Mouse (Mus musculus): ENCODE measurements around the gene Nsg1.
A peak's percentile ranks its signal among the peaks of the same experiment; 100 is the strongest.

The Nsg1 gene

DNA sequence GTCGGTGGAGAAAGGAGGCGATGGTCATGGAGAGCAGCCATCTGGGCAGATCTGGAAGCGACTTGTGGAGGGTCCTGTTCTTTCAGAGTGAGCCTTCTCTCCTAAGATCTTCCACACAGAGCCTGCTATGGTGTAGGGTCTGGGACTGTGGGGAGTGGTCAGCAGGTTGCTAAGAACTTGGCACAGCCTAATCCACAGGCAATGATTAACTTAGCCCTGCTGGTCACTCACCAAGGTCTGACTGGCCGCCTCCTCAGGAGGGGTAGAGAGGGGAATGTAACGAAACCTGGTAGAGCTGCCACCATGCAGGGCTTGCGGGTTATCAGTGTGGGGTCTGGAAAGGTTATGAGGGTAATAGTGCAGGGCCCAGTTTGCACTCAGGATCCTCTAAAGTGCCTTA is 18.8 kb downstream of the Nsg1 start:
- DNase-seq (ENCODE audit: low spot score): no peak

DNA sequence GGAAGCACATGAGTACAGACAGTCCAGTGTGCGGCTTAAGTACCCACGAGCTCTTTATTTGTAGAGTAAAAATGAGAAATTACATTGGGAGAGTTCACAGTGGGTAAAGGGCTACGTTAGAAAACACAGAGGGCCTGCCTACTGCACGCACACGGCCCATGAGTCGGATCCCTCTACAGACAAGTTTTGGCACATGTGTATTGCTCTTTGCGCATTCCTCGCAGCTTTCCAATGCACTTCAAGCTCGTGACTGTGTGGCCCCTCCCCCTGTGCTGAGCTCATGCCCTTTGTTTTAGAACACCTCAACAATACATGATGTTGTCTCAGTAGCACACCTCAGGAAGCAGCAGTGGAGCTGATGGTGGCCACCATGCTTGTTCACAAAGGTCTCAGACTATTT is 22.5 kb downstream of the Nsg1 start:
- DNase-seq (ENCODE audit: low spot score): no peak

DNA sequence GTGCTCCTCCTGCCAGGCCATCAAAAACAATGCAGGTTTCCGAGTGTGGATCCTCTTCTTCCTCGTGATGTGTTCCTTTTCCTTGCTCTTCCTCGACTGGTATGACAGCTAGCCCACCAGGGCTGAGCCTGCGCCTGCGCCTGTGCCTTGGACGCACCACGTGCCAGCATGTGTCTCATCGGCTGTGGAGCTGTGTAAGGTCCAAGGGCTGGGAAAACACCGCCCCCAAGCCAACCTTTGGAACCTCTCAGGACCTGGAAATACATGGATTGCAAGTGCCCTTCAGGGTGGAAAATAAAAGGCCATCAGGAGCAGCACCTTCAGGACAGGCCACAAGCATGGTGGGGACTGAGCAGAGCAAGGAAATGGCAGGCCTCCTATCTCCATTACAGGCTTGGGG is 23.5 kb downstream of the Nsg1 start:
- DNase-seq (ENCODE audit: low spot score): no peak

DNA sequence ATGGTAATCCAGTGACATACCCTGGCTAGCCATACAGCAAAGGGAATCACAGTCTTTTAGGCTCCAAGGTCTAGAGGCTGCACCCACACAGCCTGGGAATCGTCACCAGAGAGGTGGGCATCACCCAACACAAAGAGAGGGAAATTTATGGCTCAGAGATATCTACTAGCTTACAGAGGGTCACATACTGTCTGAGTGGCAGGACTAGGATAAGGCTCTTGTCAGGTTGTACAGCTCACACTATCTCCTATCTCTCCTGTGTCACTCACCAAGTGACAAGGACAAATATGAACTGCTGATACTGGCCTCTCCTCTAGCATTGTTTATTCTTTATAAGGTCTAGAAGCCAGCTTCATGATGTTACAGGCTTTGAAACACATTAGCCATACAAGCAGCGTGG is 30.4 kb downstream of the Nsg1 start:
- no peak for DNase-seq (ENCODE audit: low spot score)

DNA sequence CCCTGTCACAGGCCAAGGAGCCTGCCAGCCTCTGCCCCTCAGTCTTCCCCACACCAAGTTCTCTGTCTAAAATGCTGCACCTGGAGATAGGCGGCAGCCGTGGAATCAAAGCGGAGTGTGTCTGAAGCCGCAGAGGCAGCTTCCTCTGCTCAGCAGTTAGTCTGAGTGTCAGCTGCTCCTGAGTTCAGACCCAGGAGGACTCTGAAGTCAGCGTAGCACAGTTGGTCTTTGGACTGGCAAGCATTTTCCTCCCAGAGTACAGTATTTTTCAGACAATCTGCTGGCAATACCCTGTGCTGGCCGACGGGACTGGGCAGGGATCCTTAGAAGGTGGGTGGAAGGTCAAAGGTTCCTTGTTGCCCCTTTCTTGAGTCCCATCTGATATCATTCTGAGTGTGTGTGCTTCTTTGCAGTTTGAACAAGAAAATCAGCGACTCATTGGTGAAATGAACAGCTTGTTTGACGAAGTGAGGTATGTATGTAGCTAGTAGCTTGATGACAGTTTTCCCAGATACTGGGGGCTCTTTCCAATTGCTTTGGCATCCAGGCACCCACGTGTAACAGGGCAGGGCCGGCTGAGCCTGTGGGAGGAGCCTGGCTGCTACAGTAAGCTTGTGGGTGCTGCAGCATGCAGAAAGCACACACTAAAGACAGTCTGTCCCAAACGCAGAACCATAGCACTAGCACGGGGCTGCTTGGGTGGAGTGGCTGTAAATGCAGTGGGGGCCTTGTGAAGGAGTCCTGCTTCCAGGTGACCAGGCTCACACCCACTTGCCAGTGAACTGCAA is 33.0 kb downstream of the Nsg1 start:
- no peak for DNase-seq (ENCODE audit: low spot score)

DNA sequence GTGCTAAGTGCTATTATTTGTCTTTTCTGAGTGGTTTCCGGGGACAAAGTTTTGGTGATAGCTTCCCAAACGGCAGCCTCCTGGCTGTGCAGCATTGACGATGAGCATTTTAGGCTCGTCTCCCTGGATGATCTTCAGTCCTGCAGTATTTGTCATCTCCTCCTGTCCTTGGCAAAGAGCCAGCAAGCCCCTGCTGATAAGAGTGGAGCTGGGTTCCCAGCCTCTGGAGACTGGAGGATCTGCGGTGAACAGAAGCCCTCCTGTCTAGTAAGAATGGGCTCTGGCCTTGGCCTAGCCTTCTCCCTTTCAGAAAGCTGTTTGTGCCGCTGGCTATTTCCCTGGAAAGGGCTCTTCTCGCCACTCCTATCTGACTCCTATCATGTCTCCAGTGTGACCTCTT is 38.0 kb downstream of the Nsg1 start:
- DNase-seq (ENCODE audit: low spot score): peak; percentile 47

DNA sequence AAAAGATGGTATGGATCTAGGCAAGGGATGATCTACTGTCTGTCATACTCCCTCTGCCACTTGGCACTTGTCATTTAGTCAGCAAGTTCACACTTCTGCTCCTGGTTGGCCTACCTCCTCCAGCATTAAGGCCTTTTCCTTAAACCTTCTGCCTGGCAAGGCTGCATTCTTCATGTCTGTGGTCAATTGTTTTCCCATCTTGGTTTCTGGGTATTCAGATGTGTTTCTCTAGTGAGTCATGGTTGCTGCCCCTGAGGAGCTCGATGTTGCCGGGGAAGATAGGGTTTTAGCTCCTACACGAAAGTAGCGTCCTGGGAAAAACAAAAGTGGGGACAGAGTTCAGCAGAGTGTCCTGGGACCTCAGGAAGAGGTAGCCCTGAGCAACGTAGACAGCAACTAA is 40.4 kb downstream of the Nsg1 start:
- DNase-seq (ENCODE audit: low spot score): no peak

DNA sequence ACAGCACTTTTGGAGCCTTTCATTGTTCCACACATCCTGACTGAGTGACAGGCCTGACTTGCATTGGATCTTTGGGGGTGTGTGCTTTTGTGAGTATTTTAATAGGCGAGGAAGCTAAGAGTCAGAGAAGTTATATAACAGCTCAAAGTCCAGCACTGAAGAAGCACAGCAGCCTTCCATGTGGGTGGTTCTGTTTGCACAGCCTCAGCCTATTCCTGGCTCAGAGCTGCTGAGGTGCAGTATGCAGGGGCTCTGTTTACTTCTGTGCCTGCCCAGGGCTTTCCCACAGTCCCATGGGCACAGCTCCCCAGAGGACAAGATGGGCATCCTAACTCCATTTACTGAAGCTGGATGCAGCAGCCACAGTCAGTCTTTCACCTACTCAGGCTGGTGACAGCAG is 42.7 kb downstream of the Nsg1 start:
- DNase-seq (ENCODE audit: low spot score): no peak

DNA sequence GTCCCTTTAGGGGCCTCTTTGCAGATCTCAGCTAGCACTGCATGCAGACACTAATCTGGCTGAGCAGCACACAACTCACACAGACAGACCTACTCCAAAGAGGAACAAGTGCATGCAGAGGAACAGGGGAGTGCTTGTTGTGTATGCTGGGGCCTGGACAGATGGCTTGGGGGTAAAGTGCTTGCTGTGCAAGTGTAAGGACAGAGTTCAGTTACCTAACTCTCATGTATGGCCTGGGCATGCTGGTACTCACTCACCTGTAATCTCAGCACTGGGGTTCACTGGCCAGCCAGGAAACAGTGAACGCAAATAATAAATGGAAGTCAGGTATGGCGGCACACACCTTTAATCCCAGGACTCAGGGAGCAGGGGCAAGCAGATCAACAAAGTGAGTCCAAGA is 45.2 kb downstream of the Nsg1 start:
- DNase-seq (ENCODE audit: low spot score): no peak

DNA sequence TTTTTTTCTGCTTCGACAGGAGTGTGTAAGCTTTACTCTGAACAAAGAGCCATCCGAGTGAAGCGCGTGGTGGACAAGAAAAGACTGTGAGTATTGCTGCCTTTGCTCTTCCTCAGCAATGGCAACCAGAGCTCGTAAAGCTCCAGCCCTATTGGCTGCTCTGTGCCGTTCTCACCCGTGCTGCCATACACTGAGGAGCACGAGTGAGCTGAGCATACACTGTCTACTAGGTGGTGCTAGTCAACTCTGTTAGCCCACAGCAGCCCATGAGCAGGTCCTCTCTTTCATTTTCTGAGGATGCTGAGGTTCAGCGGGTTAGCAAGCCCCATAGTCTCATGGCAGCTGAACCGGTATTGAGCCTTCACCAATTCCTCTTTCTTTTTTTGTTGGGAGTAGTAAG is 52.9 kb downstream of the Nsg1 start:
- DNase-seq (ENCODE audit: low spot score): no peak

DNA sequence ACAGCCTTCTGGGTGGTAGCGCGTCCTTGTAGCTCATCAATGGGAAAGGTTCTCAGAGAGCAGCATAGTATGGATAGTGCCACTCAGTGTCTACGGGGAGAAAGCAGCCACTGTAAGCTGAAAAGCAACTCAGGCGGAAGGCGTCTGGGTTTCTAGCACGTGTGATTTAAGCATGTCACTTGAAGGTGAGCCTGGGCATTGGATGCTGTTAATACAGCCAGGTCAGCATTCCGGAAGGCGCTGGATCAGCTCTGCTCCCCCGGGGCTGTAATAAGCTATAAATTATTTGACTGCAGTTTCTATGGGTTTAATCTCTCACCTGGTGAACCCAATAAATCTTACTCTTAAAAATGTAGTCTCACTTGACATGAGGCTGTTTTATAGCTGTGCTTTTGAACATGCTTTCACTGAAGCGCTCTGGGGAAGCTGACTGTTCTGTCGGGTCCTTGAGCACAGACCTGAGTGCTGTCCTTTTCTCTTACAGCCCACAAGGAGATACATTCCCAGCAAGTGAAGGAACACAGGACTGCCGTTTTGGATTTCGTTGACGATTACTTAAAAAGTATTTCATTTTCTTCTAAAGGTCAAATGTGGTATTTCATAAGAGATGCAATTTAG is 53.5 kb downstream of the Nsg1 start:
- no peak for DNase-seq (ENCODE audit: low spot score)

DNA sequence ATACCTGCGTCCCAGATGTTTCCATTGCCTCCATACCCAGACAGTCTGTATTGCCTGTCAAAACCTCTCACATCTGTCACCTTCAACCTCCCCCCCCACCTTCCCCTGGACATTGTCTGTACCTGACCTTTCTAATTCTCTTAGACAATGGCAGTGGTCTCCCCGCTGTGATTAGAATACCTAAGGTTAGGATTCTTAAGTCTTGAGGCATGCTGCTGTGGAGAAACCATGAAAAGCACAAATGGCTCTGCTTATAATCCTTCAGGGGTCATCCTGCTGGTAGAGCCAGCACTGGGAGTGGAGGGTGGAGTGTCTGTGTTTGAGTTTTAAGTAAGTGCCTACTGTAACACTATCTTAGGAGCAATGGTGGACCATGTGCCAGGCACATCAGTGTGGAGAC is 56.8 kb downstream of the Nsg1 start:
- no peak for DNase-seq (ENCODE audit: low spot score)

DNA sequence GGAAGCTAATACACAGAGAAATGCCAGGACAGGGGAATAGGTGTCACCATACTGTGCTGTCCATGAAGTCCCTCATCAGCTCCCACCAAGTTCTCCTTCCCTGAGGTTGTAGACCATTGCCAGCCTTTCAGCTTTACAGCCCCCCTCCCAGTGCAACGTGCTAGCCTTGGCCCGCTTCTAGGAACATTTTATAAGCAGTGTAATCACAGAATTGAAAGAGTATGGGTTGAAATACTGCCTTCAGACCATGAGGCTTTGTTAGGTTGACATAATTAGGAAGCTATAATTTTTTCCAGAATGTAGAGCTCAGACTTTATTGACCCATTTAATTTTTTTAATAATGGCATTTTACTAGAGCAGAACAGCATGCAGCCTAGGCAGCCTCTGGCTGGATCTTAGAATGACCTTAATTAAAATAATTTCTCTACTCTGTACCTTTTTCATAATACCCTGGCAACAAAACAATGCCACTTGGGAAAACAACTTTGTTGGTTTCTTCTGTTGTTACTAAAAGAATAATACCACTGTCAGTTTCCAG is 60.5 kb downstream of the Nsg1 start:
- no peak for DNase-seq (ENCODE audit: low spot score)

DNA sequence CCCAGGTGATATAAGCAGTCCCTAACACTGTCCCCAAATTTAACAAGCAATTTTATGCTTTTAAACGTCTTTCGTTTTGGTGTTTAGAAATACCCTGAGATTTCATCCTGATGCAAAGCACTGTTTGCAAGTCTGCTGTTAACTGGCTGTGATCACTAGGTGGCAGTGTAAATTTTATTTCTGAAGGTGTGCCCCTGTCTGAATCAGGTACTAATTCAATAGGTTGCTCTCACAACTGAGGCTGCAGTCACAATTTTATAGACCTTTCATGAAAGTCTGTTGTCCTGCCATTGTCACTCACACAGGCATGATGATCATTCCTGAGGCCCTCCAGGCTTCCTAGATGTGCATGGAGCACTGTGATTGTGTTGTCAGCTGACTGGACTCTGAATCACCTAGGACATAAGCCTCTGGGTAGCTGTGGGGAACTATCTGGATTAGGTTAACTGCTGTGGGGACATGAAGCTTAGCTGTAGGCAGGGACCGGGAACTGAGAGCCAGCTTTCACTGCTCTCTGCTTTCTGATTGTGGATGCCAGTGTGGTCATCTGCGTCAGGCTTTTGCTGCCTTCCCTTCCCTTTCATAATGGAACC is 62.1 kb downstream of the Nsg1 start:
- DNase-seq (ENCODE audit: low spot score): no peak

DNA sequence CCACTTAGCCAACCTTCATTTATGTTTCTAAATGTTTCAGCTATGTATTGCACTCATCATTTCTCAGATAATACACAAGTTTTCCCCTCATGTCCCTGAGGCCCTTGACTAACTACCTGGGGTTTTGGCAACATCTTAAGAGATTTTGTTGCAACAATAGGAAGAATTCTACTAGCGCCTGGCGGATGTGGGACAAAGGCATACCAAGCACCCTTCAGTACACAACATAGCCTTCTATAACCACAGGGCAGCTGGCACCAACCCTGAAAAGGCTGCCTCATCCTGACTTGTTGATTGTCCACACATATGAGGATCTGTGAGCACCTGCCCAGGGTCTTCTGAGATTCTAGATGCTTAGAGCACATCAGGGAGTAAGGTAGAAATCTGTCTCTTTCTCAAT is 65.4 kb downstream of the Nsg1 start:
- no peak for DNase-seq (ENCODE audit: low spot score)

DNA sequence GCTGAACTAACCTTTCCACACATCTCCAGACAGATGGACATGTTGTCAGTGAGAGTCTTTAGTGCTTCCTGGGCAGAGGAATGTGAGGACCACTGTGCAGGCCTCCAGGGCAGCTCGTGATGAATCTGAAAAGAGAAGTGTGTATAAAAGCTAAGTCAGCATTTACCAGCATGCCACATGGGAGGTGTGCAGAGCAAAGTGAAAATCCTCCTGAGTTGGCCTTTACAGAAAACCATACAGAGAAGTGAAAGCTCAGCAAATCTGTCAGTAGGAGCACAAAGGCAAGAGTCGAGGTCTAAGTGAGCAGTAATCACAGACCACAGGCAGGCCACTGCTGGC is 67.8 kb downstream of the Nsg1 start:
- no peak for DNase-seq (ENCODE audit: low spot score)

DNA sequence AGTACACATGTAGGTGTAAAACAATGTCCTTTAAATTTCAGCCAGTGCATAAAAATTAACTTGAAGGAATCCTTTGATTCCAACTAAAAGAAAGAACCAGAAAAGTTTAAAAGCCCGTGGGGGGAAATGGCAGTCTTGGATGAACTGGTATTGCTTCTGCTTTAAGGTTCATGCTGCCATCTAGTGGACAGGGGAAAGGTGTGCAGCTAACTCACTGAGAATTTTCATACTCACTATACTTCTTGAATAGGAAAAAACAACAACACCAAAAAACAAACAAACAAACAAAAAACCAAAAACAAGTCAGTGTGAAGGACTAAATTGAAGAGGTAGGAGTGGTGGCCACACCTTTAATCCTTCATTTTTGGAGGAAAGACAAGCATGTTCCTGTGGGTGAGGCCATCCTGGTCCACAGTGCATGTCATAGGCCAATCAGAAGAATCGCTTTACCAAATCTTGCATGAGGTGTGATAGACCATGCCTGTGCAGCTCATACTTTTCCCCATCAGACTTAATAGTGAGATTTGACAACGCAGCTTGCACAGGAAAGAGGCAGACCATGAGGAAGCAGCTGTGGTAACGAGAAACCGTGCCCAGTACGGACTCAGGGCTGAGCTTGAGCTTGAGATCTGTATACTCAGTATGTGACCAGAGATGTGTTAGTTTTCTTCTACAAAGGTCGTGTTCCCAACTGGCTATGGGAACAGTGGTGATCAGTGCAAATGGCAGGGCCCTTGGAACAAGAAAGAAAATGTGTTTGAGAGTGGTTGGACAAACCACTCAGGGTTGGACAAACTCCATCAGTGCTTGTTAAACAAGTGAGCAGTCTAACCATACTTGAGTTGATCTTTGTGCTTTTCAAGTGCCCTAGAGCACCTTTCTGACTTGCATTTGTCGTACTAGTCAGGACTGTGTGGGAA is 68.4 kb downstream of the Nsg1 start:
- DNase-seq (ENCODE audit: low spot score): no peak

DNA sequence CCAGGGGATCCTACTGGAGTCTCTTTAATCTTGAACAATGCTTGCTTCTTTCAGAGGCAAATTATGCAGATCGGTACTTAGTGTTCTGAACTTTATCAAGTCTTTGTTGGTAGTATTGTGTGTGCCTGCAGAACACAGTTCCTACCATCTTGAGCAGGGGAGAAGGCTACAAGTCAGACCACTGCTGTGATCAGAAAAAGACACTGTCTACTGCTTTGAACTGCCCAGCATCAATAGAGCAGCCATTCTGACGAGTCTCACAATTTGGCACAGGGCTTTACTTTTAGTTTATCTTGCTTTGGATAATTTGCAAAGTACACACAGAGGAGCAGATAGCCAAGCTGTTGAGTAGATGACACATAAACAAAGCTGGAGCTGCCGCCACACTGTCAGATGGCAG is 69.1 kb downstream of the Nsg1 start:
- no peak for DNase-seq (ENCODE audit: low spot score)

DNA sequence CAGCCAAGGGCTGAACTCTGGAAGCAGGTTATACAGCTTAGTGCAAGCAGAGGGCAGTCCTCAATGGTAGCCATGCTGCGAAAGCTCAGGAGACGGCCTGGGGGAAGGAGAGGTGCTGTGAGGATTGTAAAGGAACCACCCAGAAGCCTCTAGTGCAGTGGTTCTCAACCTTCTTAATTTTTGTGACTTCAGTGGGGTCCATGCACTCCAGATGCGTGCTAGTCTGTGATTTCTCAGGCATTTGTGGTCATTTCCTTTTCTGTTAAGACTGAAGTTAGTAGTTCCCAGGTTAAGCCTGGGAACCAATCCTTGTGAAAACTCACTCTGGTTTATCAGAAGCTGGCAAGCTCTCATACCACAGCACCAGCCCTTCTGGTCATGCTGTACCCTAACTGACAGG is 69.6 kb downstream of the Nsg1 start:
- DNase-seq (ENCODE audit: low spot score): no peak

Data from ovary, adult 18-20 months (tissue).